Mouse (Mus musculus) G1E-ER4 (cell line): Measurements from ENCODE around the gene Rbfox1. TPM values are rescaled to one million over a fixed set of nuclear protein-coding genes. Genes with fewer than 3 reads are reported as not detected.

Source experiments
- GATA1 ChIP-seq: IDR thresholded peaks from one replicate; pipeline ENCODE4 v1.8.0; 2012; ENCODE audit warnings: low read length, inconsistent platforms
- polyA plus RNA-seq: library from polyadenylated mRNA; stranded (reverse); fragments of >175 nt; gene quantifications from 2 replicates; pipeline ENCODE4 v1.2.3, GENCODE M21; 2012

Rbfox1 gene
- polyA plus RNA-seq, 1 experiment: not detected

DNA sequence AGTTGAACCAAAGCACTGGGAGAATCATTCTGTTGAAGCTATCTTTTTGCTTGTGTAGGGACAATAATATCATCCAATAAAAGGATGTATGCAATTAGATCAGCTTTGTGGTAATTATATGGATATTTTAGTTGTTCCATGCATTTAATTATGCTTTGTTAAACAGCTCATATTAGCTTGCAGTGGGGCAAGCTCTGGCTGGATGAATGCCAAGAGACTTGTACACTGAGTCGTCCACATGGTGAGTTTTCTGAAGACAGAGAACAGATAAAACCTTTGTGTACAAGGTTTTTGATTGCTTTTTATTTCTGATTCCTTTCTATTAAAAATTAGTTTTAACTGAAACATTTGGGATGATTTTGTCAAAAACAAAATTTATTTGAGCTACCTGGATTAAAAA, 439.7 kb downstream of the Rbfox1 start:
- TF ChIP-seq GATA1: no peak

DNA sequence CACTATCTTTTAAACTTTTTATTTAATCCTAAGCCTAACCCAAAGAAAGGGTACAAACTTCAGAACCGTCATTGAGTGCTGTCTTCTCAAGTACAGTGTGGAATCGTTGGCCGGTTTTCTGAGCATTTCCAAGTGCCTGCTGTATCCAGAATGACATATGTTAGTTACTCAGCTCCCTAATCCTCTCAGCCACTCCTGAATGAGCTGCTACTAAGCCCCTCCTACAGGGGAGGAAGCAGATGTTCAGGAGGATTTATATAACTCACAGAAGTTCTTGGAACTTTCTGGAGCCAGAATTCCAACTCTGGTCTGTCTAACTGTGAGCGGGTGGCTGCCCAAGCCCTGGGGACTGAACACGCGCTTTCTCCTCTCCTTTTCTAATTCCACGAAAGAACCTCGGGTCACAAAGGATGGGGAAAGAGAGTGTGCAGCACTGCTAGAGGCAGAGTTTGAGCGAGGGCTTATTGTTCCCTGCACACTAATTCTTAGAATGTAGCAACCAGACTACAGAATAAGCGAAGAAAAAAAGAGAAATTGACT, 446.3 kb downstream of the Rbfox1 start:
- no peak for TF ChIP-seq GATA1

DNA sequence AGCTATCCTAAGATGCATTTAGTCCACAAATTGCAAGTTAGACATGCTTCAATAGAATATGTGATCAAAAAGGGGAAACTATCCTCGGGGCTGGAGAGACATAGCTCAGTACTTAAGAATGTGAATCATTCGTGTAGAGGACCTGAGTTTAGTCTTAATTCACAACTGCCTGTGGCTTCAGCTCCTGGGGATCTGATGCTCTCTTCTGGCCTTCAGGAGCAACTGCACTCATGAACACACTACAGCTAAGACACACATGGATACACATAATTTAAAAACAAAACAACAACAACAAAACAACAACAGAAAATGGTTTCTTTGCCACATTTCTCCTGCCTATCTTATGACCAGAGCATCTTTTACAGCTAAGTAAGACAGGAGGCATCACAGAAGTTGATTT, 448.1 kb downstream of the Rbfox1 start:
- TF ChIP-seq GATA1: no peak

DNA sequence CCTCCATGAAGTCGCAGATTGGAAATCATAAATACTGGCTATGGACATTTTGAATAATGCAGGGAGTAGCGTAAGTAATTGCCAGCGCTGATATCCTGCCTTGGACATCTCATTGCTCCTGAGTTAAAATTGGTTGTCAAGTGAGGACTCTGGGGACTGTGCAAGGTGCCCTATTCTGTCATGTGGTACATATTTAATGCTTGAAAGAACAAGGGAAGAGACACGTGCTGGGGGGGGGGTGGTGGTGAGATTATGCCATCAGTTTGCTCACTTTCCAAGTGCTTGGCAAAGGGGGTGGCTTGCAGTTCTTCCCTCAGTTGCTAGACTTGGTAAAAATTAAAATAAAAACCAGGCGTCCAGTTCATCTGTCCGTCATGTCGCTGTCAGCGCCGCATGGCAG, 462.9 kb downstream of the Rbfox1 start:
- no peak for TF ChIP-seq GATA1

DNA sequence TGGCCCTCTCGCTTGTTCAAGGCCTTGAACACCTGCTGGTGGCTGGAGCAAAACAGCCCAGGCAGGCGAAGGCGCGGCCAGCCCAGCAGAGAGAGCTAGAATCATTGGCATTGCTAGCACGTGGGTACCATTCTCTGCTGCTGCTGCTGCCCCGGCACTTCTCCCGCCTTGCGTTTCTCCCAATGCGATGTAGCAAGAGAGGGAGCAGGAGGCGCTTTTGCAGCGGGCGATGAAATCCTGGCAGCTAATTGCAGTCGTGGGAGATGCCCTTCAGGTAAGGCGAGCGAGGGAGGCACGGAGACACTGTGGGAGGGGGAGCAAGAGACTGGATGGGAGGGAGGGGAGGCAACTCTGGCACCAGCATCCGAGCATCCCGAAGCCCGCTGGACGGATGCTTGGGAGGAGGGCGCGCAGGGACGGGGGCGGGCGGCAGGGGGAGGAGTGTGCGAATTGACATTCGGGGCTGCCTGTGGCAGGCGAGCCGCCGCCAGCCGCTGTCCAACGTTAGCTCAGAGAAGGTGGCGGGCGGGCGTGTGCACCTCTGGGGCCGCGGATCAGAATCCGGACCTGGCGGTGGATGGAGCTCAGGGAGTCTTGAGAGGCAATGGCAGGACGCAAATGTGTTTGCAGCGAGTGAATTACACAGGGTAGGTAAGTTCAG, 463.6 kb downstream of the Rbfox1 start:
- no peak for TF ChIP-seq GATA1

DNA sequence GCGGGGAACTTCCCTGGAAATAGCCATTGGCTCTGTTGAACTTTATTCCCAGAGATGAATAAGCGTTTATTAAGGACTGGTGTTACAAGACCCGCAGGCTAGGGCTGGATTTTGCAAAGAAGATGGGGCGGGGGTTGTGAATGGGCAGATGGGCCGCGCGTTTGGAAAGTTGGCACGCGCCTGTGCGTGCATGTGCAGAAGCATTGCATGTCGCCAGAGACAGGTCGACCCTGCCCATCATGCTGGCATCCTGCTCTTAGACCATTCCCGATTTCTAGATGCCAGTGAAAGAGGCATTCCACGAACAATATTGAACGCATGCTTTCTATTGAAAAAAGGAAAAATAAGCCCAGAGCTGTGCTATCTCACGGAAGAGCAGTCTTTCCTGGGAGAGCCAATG, 464.2 kb downstream of the Rbfox1 start:
- TF ChIP-seq GATA1: no peak

DNA sequence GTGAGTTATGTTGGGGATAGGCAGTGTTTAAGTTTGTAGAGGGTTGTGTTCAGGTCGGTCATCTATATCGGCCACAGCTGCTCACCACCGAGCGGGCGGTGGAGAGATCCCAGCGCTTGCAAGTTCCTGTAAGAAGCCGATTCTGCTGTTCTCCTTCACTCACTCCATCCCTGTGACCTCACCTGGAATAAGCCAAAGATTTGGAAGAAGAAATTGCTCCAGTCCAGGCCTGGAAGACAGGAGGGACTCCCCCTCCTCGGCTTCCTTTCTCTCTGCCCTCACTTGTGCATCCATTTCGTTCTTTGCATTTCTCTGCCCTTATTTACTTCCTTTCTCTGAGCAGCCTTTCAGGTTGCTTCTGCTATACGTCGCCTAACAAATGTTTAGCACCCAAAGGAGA, 465.1 kb downstream of the Rbfox1 start:
- TF ChIP-seq GATA1: no peak

DNA sequence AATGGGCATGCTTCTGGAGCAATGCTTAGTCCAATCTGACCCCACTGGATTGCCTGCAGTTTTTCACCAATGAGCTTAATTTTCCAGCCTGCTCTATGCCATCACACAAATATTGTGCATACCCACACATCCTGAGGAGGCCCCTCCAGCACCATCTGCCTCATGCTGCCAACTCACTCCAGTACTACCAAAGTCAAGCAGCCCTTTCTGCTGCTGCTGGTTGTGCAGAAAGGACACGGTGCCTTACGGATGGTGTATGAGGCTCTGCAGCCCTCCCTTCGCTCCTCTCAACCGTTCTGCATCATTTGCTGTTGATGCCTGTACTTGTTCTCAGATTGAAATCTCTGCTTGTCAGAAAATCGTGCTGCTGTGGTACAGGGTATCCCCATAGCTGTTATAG, 468.0 kb downstream of the Rbfox1 start:
- TF ChIP-seq GATA1: no peak

DNA sequence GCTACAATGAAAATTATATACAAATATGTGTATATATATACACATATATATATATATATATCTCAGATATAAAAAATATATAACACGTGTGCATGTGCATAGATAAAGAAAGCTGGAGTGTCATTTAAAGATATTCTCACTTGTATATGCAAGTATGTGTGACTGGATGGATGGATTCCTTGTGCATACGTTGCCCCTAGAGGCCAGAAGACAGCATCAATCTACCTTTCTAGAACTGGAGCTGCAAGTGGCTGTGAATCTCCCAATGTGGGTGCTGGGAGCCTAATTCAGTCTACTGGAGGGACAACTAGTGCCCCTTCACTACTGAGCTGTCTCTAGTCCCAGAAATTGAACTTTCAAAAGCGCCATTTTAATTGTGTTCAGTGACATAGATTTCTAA, 471.8 kb downstream of the Rbfox1 start:
- TF ChIP-seq GATA1: no peak

DNA sequence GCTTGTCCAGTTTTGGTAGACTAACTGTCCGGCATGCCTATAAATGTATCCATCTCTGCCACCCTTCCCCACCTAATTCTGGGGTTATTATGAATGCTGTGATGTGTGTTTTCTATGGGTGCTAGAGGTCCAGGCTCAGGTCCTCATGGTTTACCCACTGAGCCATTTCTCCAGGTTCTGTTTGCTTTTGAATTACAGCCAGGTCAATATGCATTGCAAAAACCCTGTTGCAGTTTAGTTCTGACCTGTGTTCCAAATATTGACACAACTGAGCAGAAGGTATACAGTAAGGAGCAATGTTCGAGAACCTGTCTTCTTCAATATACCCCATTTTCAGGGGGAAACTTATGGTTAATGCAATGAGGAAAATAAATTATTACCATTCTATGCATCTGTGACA, 480.6 kb downstream of the Rbfox1 start:
- no peak for TF ChIP-seq GATA1

DNA sequence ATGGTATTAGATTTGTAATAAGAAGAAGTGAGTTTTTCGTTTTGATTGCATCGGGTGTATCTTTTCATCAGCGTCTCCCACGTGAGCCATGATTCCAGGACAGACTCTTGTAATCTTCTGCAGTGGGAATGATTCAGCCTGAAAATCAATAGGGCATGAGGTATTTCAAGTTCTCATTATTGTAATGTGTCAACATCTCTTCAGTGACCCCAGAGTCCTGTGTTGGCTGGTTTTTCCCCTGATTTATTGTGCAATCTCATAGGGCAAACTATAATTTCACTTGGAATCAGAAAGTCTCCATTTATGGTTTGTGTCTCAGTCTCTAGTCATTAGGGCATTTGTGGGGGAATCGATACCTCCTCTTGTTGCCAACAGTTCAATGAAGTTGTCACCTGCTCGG, 481.5 kb downstream of the Rbfox1 start:
- no peak for TF ChIP-seq GATA1

DNA sequence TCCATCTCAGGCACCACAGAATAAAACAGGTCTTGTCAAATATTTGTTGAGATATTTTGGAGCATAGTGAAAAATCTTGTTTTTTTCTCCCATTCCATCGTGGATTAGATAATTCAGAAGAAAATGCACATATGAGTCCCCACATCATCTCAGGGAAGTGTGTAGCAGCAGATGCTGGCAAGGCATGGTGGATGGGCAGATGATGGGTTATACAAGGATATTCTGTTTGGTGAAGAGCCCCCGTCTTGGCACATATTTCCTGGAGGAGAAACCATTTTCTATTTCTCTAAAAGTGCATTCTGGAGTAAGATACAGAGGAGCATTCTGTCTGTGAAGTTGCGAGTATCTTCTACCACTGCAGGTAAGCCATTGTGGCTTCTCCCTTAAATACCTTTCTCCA, 495.8 kb downstream of the Rbfox1 start:
- no peak for TF ChIP-seq GATA1

DNA sequence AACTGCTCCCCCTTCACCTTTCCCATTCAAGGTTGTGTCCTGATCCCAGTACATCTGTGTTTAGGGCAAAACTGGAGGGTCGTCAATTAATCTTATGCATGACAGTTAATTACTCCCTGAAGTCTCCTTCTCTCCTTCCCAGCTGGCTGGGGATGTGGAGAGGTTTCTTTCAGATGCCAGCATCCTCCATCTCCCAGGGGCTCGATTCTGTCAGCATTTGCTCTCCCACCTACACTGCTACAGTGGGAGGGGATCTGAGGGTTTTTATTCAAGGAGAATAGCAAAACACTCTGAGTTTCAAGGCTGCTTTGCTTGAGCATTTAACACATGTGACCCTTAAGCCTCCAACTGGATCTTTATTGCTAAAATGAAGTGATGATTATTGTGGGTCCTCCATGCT, 496.4 kb downstream of the Rbfox1 start:
- TF ChIP-seq GATA1: no peak

DNA sequence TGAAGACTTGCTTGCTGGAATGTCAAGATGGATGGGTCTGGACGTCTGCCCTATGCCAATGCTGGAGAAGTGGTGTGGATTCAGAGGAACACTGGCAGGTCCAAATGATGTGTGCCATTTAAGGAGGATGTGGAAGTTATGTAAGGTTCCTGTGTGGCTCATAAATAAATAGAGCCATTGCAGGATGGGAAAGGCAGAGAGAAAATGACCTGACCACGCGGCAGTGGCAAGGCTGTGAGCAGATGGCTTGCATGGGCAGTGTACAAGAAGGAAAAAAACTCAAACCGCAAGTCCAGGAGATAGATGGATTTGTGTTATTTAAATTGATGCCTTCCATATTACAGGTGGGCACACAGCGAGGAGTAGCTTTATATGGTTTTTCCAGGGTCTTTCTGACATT, 497.6 kb downstream of the Rbfox1 start:
- no peak for TF ChIP-seq GATA1

DNA sequence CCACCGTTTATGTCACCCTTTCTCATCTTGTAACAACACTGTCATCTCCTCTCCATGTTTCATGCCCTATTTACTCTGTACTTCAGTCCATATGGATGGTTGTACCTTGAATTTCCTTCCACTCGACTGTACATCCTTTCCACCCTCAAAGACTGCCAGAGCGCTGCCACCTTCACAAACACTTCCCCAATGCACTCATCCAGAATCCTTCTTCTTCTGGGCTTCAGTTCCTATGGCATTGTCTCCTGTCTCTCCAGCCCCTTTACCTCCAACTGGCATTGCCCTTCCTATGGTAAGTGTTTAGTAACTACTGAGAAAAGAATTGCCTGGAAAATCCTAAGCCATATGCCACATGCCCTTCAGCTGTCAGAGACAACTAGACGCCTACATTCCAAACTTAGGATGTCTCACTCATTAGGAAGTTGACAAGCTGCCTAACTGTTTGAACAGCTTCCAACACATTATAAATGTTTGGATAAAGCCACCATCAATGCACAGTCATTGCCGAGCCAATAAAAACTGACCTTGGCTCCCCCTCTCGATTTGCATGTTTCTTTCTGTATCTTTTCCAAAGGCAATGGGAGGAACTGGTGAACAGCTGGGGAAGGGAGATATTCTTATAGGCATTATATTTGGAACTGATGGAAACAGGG, 505.2 kb downstream of the Rbfox1 start:
- TF ChIP-seq GATA1: no peak

DNA sequence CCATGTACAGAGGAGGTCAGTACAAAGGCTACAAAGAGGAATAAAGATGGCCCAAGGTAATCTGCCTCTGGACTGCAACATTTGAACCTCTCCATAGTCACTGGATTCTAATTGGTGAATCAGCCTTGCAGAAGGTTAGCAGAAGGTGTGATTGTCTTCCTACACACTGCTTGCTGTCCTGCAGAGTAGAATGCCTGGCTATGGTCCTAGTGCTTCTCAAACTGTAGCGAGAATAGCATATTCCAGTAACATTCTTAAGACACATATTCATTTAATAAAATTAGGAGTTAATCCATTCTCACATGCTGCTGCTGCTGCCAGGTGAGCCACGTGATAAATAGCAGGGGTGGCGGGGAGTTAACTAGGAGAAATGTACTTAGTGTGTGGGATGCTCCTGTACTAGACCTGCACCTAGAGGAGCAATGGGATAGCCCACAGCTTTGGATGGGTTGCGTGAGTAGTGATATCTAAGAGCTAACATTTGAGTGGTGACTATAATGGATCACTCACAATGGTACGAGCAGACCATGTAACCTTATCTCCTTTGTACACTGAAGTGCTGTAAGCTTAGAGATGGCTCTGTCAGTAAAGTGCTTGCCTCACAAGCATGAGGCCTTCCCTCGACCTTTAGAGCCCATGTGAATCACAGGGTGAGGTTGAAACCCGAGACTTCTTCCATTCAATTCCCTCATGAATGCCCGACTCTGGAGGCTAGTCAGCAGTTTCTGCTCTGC, 511.7 kb downstream of the Rbfox1 start:
- TF ChIP-seq GATA1: no peak

DNA sequence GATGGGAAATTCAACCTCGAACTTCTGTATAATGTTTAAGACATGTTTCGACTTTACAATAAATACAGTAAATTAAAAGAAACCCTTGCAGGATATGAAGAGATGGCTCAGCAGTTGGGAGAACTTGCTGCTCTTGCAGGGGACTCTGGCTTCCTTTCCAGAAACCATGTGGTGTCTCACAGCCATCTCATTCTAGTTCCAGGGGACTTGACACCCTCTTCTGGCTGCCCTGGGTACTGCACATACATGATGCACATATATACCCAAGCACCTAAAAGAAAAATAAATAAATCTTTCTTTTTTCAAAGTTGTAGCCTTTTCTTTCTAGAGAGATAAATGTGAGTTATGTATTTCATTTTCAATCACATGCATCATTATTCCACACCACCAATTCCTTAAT, 512.5 kb downstream of the Rbfox1 start:
- no peak for TF ChIP-seq GATA1
